Mouse (Mus musculus): ENCODE measurements at regions not wholly inside any gene's neighbourhood (a gene's known extent, or its start where the extent isn't known, plus 50 kb on each side); places are given as distances from the start of the nearest gene placed in this dataset.

GRCm38 (mm10) chr13:43913476-43913875 is 128.9 kb downstream of the Cd83 start:
- DNase-seq (ENCODE audit: low read depth, low spot score): no peak

- no peak for DNase-seq (ENCODE audit: low read depth, low spot score)
Measured at GRCm38 (mm10) chr13:43919781-43920420, 135.3 kb downstream of the Cd83 start.

GRCm38 (mm10) chr13:43930081-43930981 is 145.8 kb downstream of the Cd83 start:
- no peak for DNase-seq (ENCODE audit: low read depth, low spot score)

GRCm38 (mm10) chr13:43932946-43933345 is 148.4 kb downstream of the Cd83 start:
- DNase-seq (ENCODE audit: low read depth, low spot score): no peak

- DNase-seq (ENCODE audit: low read depth, low spot score): no peak
Measured at GRCm38 (mm10) chr13:43935284-43935683, 150.7 kb downstream of the Cd83 start.

- peak; percentile 7 for DNase-seq (ENCODE audit: low read depth, low spot score)
Measured at GRCm38 (mm10) chr13:43936504-43936903, 151.9 kb downstream of the Cd83 start.

- no peak for DNase-seq (ENCODE audit: low read depth, low spot score)
Measured at GRCm38 (mm10) chr13:43938611-43939010, 154.0 kb downstream of the Cd83 start.

GRCm38 (mm10) chr13:43939375-43939774 is 154.8 kb downstream of the Cd83 start:
- DNase-seq (ENCODE audit: low read depth, low spot score): no peak

- DNase-seq (ENCODE audit: low read depth, low spot score): no peak
Measured at GRCm38 (mm10) chr13:43941731-43942130, 157.2 kb downstream of the Cd83 start.

- no peak for DNase-seq (ENCODE audit: low read depth, low spot score)
Measured at GRCm38 (mm10) chr13:43948606-43949005, 164.0 kb downstream of the Cd83 start.

GRCm38 (mm10) chr13:43949740-43950643 is 165.4 kb downstream of the Cd83 start:
- no peak for DNase-seq (ENCODE audit: low read depth, low spot score)

GRCm38 (mm10) chr13:43952491-43952890 is 167.9 kb downstream of the Cd83 start:
- no peak for DNase-seq (ENCODE audit: low read depth, low spot score)

- DNase-seq (ENCODE audit: low read depth, low spot score): no peak
Measured at GRCm38 (mm10) chr13:43952972-43953592, 168.5 kb downstream of the Cd83 start.

- no peak for DNase-seq (ENCODE audit: low read depth, low spot score)
Measured at GRCm38 (mm10) chr13:43954714-43955393, 170.3 kb downstream of the Cd83 start.

- no peak for DNase-seq (ENCODE audit: low read depth, low spot score)
Measured at GRCm38 (mm10) chr13:43957046-43957445, 172.5 kb downstream of the Cd83 start.

GRCm38 (mm10) chr13:43959121-43959572 is 174.6 kb downstream of the Cd83 start:
- no peak for DNase-seq (ENCODE audit: low read depth, low spot score)

- no peak for DNase-seq (ENCODE audit: low read depth, low spot score)
Measured at GRCm38 (mm10) chr13:43961047-43961690, 176.6 kb downstream of the Cd83 start.

- no peak for DNase-seq (ENCODE audit: low read depth, low spot score)
Measured at GRCm38 (mm10) chr13:43961987-43962386, 177.4 kb downstream of the Cd83 start.

GRCm38 (mm10) chr13:43963321-43963720 is 178.7 kb downstream of the Cd83 start:
- DNase-seq (ENCODE audit: low read depth, low spot score): no peak

GRCm38 (mm10) chr13:43965256-43965905 is 180.8 kb downstream of the Cd83 start:
- no peak for DNase-seq (ENCODE audit: low read depth, low spot score)
